Mouse (Mus musculus): ENCODE results near the gene Gtf2ird2. TPM values are rescaled to one million over a fixed set of nuclear protein-coding genes. Genes with fewer than 3 reads are reported as not detected.
A peak's percentile ranks its signal among the peaks of the same experiment; 100 is the strongest.

The Gtf2ird2 gene
- polyA plus RNA-seq, 1 experiment from 2014 or later = 11.4 TPM

- H3K27ac ChIP-seq = no peak overlapping the region
- 86% methylated on average over 5 of the region's 5 CpGs for whole genome bisulfite sequencing
- H3K4me3 ChIP-seq = no peak overlapping the region
- no peak overlapping the region for H3K9ac ChIP-seq
- no peak overlapping the region for H3K4me2 ChIP-seq (replicated peaks)
- no peaks in the 10 kb centered on the region for H3K27me3 ChIP-seq
- no peaks in the 10 kb centered on the region for H3K9me3 ChIP-seq
- peaks cover 56% of the 10 kb centered on the region for H3K36me3 ChIP-seq
- H3K4me1 ChIP-seq = no peaks in the 10 kb centered on the region
- no peak for ATAC-seq (ENCODE audit: insufficient number of reproducible peaks, insufficient read depth, low FRiP score, low TSS enrichment)
These were observed 19.1 kb upstream of the Gtf2ird2 start for GRCm38 (mm10) chr5:134164688-134165087.

GRCm38 (mm10) chr5:134166642-134167041, 17.2 kb upstream of the Gtf2ird2 start:
- no peak for ATAC-seq (ENCODE audit: insufficient number of reproducible peaks, insufficient read depth, low FRiP score, low TSS enrichment)
- Histone ChIP-seq H3K9ac (no peak overlapping the region), H3K27me3 (no peaks in the 10 kb centered on the region), H3K4me2 (replicated peaks) (no peak overlapping the region), H3K4me1 (no peaks in the 10 kb centered on the region), H3K36me3 (peaks cover 57% of the 10 kb centered on the region), H3K27ac (no peak overlapping the region), H3K4me3 (no peak overlapping the region), H3K9me3 (no peaks in the 10 kb centered on the region)
- WGBS = 95% methylated on average over 7 of the region's 7 CpGs

GRCm38 (mm10) chr5:134168033-134168432, 15.8 kb upstream of the Gtf2ird2 start:
- no peak overlapping the region for H3K4me2 ChIP-seq (replicated peaks)
- no peaks in the 10 kb centered on the region for H3K4me1 ChIP-seq
- H3K27me3 ChIP-seq = no peaks in the 10 kb centered on the region
- H3K9ac ChIP-seq = no peak overlapping the region
- no peak overlapping the region for H3K4me3 ChIP-seq
- H3K36me3 ChIP-seq = peaks cover 52% of the 10 kb centered on the region
- H3K27ac ChIP-seq = no peak overlapping the region
- 88% methylated on average over 9 of the region's 9 CpGs for WGBS
- H3K9me3 ChIP-seq = no peaks in the 10 kb centered on the region
- ATAC-seq (ENCODE audit: insufficient number of reproducible peaks, insufficient read depth, low FRiP score, low TSS enrichment) = no peak

DNA sequence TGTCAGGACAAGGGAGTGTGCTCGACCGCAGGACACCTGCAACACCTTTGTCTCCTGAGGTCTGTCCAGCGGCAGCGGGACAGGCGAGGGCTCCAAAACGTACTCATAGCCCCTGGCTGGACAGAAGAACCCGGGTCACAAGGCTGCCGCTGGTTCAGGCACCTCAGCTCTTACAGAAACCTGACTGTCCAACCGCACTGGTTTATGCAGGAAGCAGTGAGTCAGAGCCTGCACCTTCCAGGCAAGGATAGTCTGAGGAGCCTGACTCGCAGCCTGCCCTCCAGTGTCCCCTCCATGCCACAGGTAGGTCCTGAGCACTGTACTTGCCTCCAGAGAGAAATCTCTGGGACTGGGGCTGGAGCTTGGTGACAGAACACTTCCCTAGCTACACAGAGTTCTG, 14.6 kb upstream of the Gtf2ird2 start:
- Histone ChIP-seq H3K27me3 (no peaks in the 10 kb centered on the region), H3K36me3 (peaks cover 43% of the 10 kb centered on the region), H3K27ac (no peak overlapping the region), H3K4me3 (no peak overlapping the region), H3K4me2 (replicated peaks) (no peak overlapping the region), H3K9ac (no peak overlapping the region), H3K9me3 (no peaks in the 10 kb centered on the region), H3K4me1 (no peaks in the 10 kb centered on the region)
- no peak for ATAC-seq (ENCODE audit: insufficient number of reproducible peaks, insufficient read depth, low FRiP score, low TSS enrichment)
- WGBS = 93% methylated on average over 10 of the region's 10 CpGs

DNA sequence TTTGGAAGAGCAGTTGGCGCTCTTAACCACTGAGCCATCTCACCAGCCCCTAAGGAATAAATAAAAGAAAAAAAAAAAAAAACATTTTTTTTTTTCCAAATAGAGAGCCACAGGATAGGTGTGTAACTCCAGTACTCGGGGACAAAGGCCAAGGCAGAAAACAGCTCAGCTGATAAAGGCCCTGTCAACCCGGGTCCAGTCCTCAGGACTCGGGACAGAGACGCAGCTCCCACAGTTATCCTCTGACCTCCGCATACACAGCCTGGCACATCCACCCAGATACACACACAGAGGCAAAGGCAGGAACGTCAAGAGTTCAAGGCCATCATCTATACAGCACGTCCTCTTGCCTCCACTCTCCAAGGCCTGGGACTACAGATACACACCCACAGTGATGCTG, 13.7 kb upstream of the Gtf2ird2 start:
- WGBS = 94% methylated on average over 8 of the region's 8 CpGs
- no peak overlapping the region for H3K4me3 ChIP-seq
- H3K4me2 ChIP-seq (replicated peaks) = no peak overlapping the region
- no peak overlapping the region for H3K9ac ChIP-seq
- H3K36me3 ChIP-seq = peaks cover 39% of the 10 kb centered on the region
- no peak for ATAC-seq (ENCODE audit: insufficient number of reproducible peaks, insufficient read depth, low FRiP score, low TSS enrichment)
- no peaks in the 10 kb centered on the region for H3K9me3 ChIP-seq
- H3K4me1 ChIP-seq = peaks cover 3% of the 10 kb centered on the region
- H3K27ac ChIP-seq = no peak overlapping the region
- no peaks in the 10 kb centered on the region for H3K27me3 ChIP-seq

DNA sequence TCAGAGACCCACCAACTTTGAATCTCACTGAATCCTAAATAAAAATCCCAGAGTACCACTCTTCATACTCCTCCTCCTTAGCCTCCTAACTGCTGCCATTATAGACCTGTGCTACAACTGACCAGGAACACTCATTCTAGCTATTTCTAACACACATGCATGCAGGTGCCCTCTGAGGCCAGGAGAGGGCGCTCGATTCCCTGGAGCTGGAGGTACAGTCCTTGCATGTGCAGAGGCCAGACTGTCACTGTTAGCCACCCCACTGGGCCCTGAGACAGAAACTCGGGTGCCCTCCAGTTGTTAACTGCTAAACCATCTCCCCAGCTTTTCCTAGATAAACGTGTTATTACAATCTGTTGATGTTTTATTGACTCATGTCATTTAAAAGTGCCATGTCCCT, 10.6 kb upstream of the Gtf2ird2 start:
- Histone ChIP-seq H3K27me3 (no peaks in the 10 kb centered on the region), H3K4me2 (replicated peaks) (no peak overlapping the region)
- 39% methylated on average over 4 of the region's 4 CpGs for WGBS

GRCm38 (mm10) chr5:134175696-134176095, 8.1 kb upstream of the Gtf2ird2 start:
- Histone ChIP-seq H3K9ac (peak overlapping the region; percentile 70), H3K9me3 (no peaks in the 10 kb centered on the region), H3K27me3 (no peaks in the 10 kb centered on the region), H3K27ac (peak overlapping the region; percentile 73; the same call in 1 of the 2 replicates), H3K4me3 (peak overlapping the region; percentile 97), H3K4me1 (peaks cover 9% of the 10 kb centered on the region), H3K4me2 (replicated peaks) (peak overlapping the region; percentile 81), H3K36me3 (peaks cover 14% of the 10 kb centered on the region)
- WGBS = 4% methylated on average over 10 of the region's 10 CpGs
- ATAC-seq (ENCODE audit: insufficient number of reproducible peaks, insufficient read depth, low FRiP score, low TSS enrichment) = no peak

More for the DNA sequence above, 10.6 kb upstream of the Gtf2ird2 start:
- Histone ChIP-seq H3K4me3 (no peak overlapping the region), H3K9ac (no peak overlapping the region), H3K27ac (no peak overlapping the region), H3K4me1 (peaks cover 9% of the 10 kb centered on the region), H3K36me3 (peaks cover 22% of the 10 kb centered on the region), H3K9me3 (no peaks in the 10 kb centered on the region)
- no peak for ATAC-seq (ENCODE audit: insufficient number of reproducible peaks, insufficient read depth, low FRiP score, low TSS enrichment)

- Histone ChIP-seq H3K4me2 (replicated peaks) (peak within 1 kb of the TSS; percentile 81), H3K4me1 (peaks cover 9% of the 10 kb centered on the region), H3K36me3 (peaks cover 8% of the 10 kb centered on the region), H3K27me3 (no peaks in the 10 kb centered on the region), H3K9me3 (no peaks in the 10 kb centered on the region), H3K9ac (peak within 1 kb of the TSS; percentile 70), H3K4me3 (peak within 1 kb of the TSS; percentile 97), H3K27ac (peak within 1 kb of the TSS; percentile 73)
- ATAC-seq (ENCODE audit: insufficient number of reproducible peaks, insufficient read depth, low FRiP score, low TSS enrichment) = peak; percentile 71
- under 1% methylated on average over 72 of the region's 72 CpGs for WGBS
These were observed 7.5 kb upstream of the Gtf2ird2 start, which contains the start of gene Rcc1l for GRCm38 (mm10) chr5:134176169-134176881. TSS of gene Rcc1l (minus strand) at chr5:134176774.

GRCm38 (mm10) chr5:134178536-134178935, 5.3 kb upstream of the Gtf2ird2 start:
- ATAC-seq (ENCODE audit: insufficient number of reproducible peaks, insufficient read depth, low FRiP score, low TSS enrichment) = no peak
- Histone ChIP-seq H3K4me1 (peaks cover 24% of the 10 kb centered on the region), H3K9ac (no peak overlapping the region), H3K4me2 (replicated peaks) (no peak overlapping the region), H3K36me3 (no peaks in the 10 kb centered on the region), H3K27ac (no peak overlapping the region), H3K27me3 (no peaks in the 10 kb centered on the region), H3K4me3 (no peak overlapping the region), H3K9me3 (no peaks in the 10 kb centered on the region)
- 76% methylated on average over 7 of the region's 7 CpGs for WGBS

DNA sequence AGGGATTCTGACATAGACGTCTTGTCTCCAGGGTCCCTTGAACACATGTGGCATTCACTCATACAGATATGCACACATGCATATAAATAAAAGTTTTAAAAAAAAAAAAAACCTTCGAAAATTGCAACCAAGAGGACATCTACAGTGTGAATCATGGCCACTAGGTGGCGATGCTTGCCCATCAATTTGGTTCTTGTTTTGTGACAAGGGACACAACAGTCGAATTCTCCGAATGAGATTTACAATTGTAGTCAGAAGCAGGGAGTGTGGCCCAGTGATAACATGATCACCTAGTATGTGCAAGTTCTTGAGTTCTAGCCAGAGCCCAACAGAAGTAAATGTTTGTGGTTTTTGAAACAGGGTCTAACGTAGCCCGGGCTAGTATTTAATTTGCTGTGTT, 3.9 kb upstream of the Gtf2ird2 start:
- H3K4me3 ChIP-seq = no peak overlapping the region
- H3K9ac ChIP-seq = no peak overlapping the region
- H3K4me2 ChIP-seq (replicated peaks) = no peak overlapping the region
- H3K36me3 ChIP-seq = no peaks in the 10 kb centered on the region
- WGBS = 21% methylated on average over 7 of the region's 7 CpGs
- H3K27me3 ChIP-seq = no peaks in the 10 kb centered on the region
- no peak for ATAC-seq (ENCODE audit: insufficient number of reproducible peaks, insufficient read depth, low FRiP score, low TSS enrichment)
- H3K9me3 ChIP-seq = no peaks in the 10 kb centered on the region
- no peak overlapping the region for H3K27ac ChIP-seq
- peaks cover 26% of the 10 kb centered on the region for H3K4me1 ChIP-seq

DNA sequence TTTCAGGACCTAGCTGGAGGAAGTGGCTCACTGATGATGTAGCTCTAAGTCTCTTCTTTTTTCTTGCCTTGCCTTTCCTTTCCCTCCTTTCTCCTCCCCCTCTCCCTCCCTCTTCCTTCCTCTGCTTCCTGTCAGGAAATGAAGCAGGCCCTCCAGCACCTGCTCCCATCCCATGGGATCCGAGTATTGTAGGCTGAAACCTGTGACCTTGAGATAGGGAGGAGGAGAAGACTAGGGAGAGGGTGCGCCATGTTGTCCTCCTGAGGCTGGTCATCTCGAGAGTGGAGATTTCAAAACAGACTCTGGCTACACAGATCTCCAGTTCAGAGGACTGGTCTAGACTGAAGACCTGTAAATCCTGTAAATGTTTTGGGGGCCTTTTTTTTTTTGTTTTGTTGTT, 1.6 kb upstream of the Gtf2ird2 start:
- H3K4me3 ChIP-seq = no peak overlapping the region

GRCm38 (mm10) chr5:134182735-134183134, 1.1 kb upstream of the Gtf2ird2 start:
- Histone ChIP-seq H3K4me3 (peak overlapping the region; percentile 69; the same call in 1 of the 2 replicates), H3K27me3 (no peaks in the 10 kb centered on the region), H3K36me3 (no peaks in the 10 kb centered on the region), H3K4me2 (replicated peaks) (peak overlapping the region; percentile 92), H3K27ac (no peak overlapping the region), H3K9me3 (no peaks in the 10 kb centered on the region), H3K9ac (no peak overlapping the region), H3K4me1 (peaks cover 18% of the 10 kb centered on the region)
- 76% methylated on average over 4 of the region's 4 CpGs for WGBS
- ATAC-seq (ENCODE audit: insufficient number of reproducible peaks, insufficient read depth, low FRiP score, low TSS enrichment) = no peak

More for the DNA sequence above, 1.6 kb upstream of the Gtf2ird2 start:
- WGBS = 63% methylated on average over 3 of the region's 3 CpGs
- H3K27ac ChIP-seq = no peak overlapping the region
- no peaks in the 10 kb centered on the region for H3K9me3 ChIP-seq
- peaks cover 18% of the 10 kb centered on the region for H3K4me1 ChIP-seq
- no peak overlapping the region for H3K9ac ChIP-seq
- no peak overlapping the region for H3K4me2 ChIP-seq (replicated peaks)
- no peak for ATAC-seq (ENCODE audit: insufficient number of reproducible peaks, insufficient read depth, low FRiP score, low TSS enrichment)
- H3K27me3 ChIP-seq = no peaks in the 10 kb centered on the region
- no peaks in the 10 kb centered on the region for H3K36me3 ChIP-seq
